Mouse (Mus musculus) stomach, postnatal 0 days (tissue): Measurements from ENCODE around the gene Zbtb22.
"Not testable (repeated sequence)": the region's sequence is repeated elsewhere in the genome, so short reads cannot be mapped to it uniquely, and the experiment has no call there.

Source experiments
- CTCF ChIP-seq: IDR thresholded peaks from 2 replicates; pipeline ENCODE4 v1.5.1; 2016; ENCODE audit warnings: antibody characterized with exemption, low read depth, mild to moderate bottlenecking, moderate library complexity
- EP300 ChIP-seq: optimal IDR thresholded peaks from 2 replicates; pipeline ENCODE3; 2016; ENCODE audit warnings: antibody characterized with exemption

GRCm38 (mm10) chr17:33875797-33876196, 39.9 kb upstream of the Zbtb22 start:
- peak; percentile 52 for TF ChIP-seq CTCF
- not testable (repeated sequence) for TF ChIP-seq EP300
